Mouse (Mus musculus) lung, embryonic 16.5 days (tissue): ENCODE data around the gene Dhps. TPM values are rescaled to one million over a fixed set of nuclear protein-coding genes. Genes with fewer than 3 reads are reported as not detected.

Source experiments
- microRNA-seq: library from miRNA; unstranded; fragments of <30 nt; microRNA quantifications from one replicate; pipeline ENCODE4, GENCODE M21; 2016
- polyA plus RNA-seq: library from polyadenylated mRNA; unstranded; fragments of >200 nt; fragmentation: Nextera tagmentation; extraction: Ambion mirVana; gene quantifications from 2 replicates; pipeline ENCODE4 v1.2.1, GENCODE M21; 2015

The Dhps gene
- polyA plus RNA-seq, 1 experiment from 2014 or later, result 51.9 TPM

Small RNAs within 50 kb of the gene (microRNA-seq; reads per million reads assigned to microRNA genes)
- 1.8 reads per million for gene Gm23388
- gene Mir7070, result 0.59 reads per million

Other genes starting within 250 kb of the Dhps start
- gene Dand5, start 248.9 kb upstream of the Dhps start, polyA plus RNA-seq, result 6.3 and 6.5 TPM in 2 replicates
- 38.6 and 43.0 TPM in 2 replicates for gene Gadd45gip1, start 240.2 kb upstream of the Dhps start, polyA plus RNA-seq
- gene Rad23a, start 231.1 kb upstream of the Dhps start, polyA plus RNA-seq, result 110 and 120 TPM in 2 replicates
- 980 and 996 TPM in 2 replicates for gene Calr, start 224.8 kb upstream of the Dhps start, polyA plus RNA-seq
- gene Farsa, start 214.8 kb upstream of the Dhps start, polyA plus RNA-seq, result 90.1 and 93.3 TPM in 2 replicates
- 58.7 and 59.6 TPM in 2 replicates for gene Syce2, start 199.6 kb upstream of the Dhps start, polyA plus RNA-seq
- gene Gcdh, start 177.8 kb upstream of the Dhps start, polyA plus RNA-seq, result 36.7 and 37.3 TPM in 2 replicates
- gene Klf1, start 169.8 kb upstream of the Dhps start, polyA plus RNA-seq, result 1.5 and 4.9 TPM in 2 replicates
- 19.9 and 21.1 TPM in 2 replicates for gene Dnase2a, start 163.2 kb upstream of the Dhps start, polyA plus RNA-seq
- 0.64 and 0.72 TPM in 2 replicates for gene Mast1, start 134.4 kb upstream of the Dhps start, polyA plus RNA-seq
- gene Rtbdn, start 124.8 kb upstream of the Dhps start, polyA plus RNA-seq, result 0.23 and 0.29 TPM in 2 replicates
- gene Gm49661, start 102.3 kb upstream of the Dhps start, polyA plus RNA-seq, result not detected in 2 replicates
- gene Prdx2, start 102.2 kb upstream of the Dhps start, polyA plus RNA-seq, result 644 and 691 TPM in 2 replicates
- gene Rnaseh2a, start 102.0 kb upstream of the Dhps start, polyA plus RNA-seq, result 114 and 119 TPM in 2 replicates
- gene Junb, start 93.0 kb upstream of the Dhps start, polyA plus RNA-seq, result 13.7 and 15.5 TPM in 2 replicates
- 24.2 and 27.2 TPM in 2 replicates for gene Hook2, start 81.2 kb upstream of the Dhps start, polyA plus RNA-seq
- gene Best2, start 57.2 kb upstream of the Dhps start, polyA plus RNA-seq, result not detected in 2 replicates
- 121 and 122 TPM in 2 replicates for gene Asna1, start 46.5 kb upstream of the Dhps start, polyA plus RNA-seq
- gene Trir, start 44.9 kb upstream of the Dhps start, polyA plus RNA-seq, result 92.1 and 101 TPM in 2 replicates
- gene Tnpo2, start 34.8 kb upstream of the Dhps start, polyA plus RNA-seq, result 27.7 and 29.5 TPM in 2 replicates
- gene Fbxw9, start 11.7 kb upstream of the Dhps start, polyA plus RNA-seq, result 28.2 and 29.9 TPM in 2 replicates
- not detected in 2 replicates for gene Gm5741, start 3.8 kb upstream of the Dhps start, polyA plus RNA-seq
- gene Wdr83os, start 9.0 kb downstream of the Dhps start, polyA plus RNA-seq, result 134 and 137 TPM in 2 replicates
- 45.4 and 45.8 TPM in 2 replicates for gene Wdr83, start 9.5 kb downstream of the Dhps start, polyA plus RNA-seq
- 44.6 and 48.7 TPM in 2 replicates for gene Man2b1, start 11.5 kb downstream of the Dhps start, polyA plus RNA-seq
- gene Zfp791, start 51.3 kb downstream of the Dhps start, polyA plus RNA-seq, result 3.4 and 3.7 TPM in 2 replicates
- not detected in 2 replicates for gene Cks1brt, start 80.2 kb downstream of the Dhps start, polyA plus RNA-seq
- gene Olfr371, start 154.2 kb downstream of the Dhps start, polyA plus RNA-seq, result not detected in 2 replicates
- gene Orc6, start 227.9 kb downstream of the Dhps start, polyA plus RNA-seq, result 98.6 and 104 TPM in 2 replicates
- 148 and 151 TPM in 2 replicates for gene Vps35, start 228.0 kb downstream of the Dhps start, polyA plus RNA-seq